Mouse (Mus musculus) megakaryocyte, adult 5-6 weeks (primary cell): ENCODE results near the gene Gm20795. TPM values are rescaled to one million over a fixed set of nuclear protein-coding genes. Genes with fewer than 3 reads are reported as not detected.
"Not testable (repeated sequence)": the region's sequence is repeated elsewhere in the genome, so short reads cannot be mapped to it uniquely, and the experiment has no call there.

Experiments used
- ATAC-seq: 2 replicates; pipeline ENCODE4 v1.8.0; 2016; ENCODE audit warnings: mild to moderate bottlenecking, inconsistent platforms; ENCODE audit not compliant: poor library complexity, severe bottlenecking
- total RNA-seq, 2 experiments: library from RNA; stranded (forward) in 1 of 2; stranded (reverse) in 1 of 2; fragments of 153-499, 151-499 nt in 1 of 2; fragments of 221-1000, 200-1000 nt in 1 of 2; gene quantifications; 2 replicates each; pipeline versions ENCODE4 v1.2.3 to v1.2.4; 2015 to 2017

Gene Gm20795
- total RNA-seq (2015) (not detected in 2 replicates), total RNA-seq (2017) (not detected in 2 replicates)

DNA sequence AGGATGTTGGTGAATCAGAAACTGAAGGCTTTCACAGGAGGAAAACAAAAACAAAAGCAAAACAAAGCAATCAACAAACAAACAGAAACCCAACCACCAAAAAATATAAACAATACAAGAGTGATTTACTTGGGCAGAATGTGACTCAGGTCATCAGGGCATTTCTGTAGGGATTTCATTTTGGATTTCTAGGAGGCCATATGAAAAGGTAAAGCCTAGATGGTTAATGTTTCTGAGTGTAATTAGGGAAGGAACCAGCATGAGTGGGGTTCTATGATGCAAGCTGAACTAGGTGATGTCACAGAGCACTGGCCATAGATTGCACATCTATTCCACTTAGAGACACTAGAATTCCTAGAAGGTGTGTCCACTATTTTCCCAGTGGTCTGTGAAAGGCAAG lies at the start of gene Gm20795:
Gene Gm20795 (plus strand): TSS at position 301 of the 400 bp plus-strand sequence.
- ATAC-seq: not testable (repeated sequence)

DNA sequence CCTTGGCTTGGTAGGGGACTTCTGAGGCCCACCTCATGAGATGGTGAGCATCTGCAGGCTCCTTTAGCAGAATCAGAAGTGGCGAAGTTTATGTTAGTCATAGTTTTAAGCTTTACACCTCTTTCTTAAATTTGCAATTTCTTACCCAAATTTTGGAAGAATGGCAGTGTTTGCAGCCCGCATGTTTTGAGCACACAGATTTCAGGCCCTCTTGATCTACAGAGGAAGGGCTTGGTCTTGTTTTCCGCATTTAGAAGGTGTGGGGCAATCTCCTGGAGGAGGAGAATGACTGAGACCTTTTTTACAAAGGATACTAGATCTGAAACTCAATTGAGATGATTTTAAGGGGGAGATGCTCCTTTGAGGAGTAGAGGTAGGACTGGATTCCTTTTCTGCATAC lies 29.0 kb upstream of the Gm20795 start, which contains the start of gene Gm21797:
Gene Gm21797 (minus strand): TSS at position 101 of the 400 bp plus-strand sequence.
- ATAC-seq: not testable (repeated sequence)

Other genes with a start within 250 kb of the Gm20795 start
- gene Gm21852, start 152.9 kb upstream of the Gm20795 start, total RNA-seq (2015): not detected in 2 replicates
- gene Gm21852, start 152.9 kb upstream of the Gm20795 start, total RNA-seq (2017): not detected in 2 replicates
- not detected in 2 replicates for gene Gm21797, start 29.1 kb upstream of the Gm20795 start, total RNA-seq (2015)
- not detected in 2 replicates for gene Gm21797, start 29.1 kb upstream of the Gm20795 start, total RNA-seq (2017)